Mouse (Mus musculus) layer of hippocampus, postnatal 14 days (tissue): ENCODE measurements at regions not wholly inside any gene's neighbourhood (a gene's known extent, or its start where the extent isn't known, plus 50 kb on each side); places are given as distances from the start of the nearest gene placed in this dataset.
A peak's percentile ranks its signal among the peaks of the same experiment; 100 is the strongest.
"Not testable (repeated sequence)": the region's sequence is repeated elsewhere in the genome, so short reads cannot be mapped to it uniquely, and the experiment has no call there.

ENCODE experiments used
- DNase-seq, 2 experiments: peaks; one replicate each; pipeline ENCODE4 v3.0.0; 2021 to 2022; ENCODE audit warnings: low spot score in 2 of 2, mixed read lengths in 1 of 2

- peak; percentile 56 to 76 for DNase-seq
These were observed 66.7 kb upstream of the Chmp2b start for GRCm38 (mm10) chr16:65629186-65629585.

GRCm38 (mm10) chr16:65631680-65632079, 69.2 kb upstream of the Chmp2b start:
- no peak for DNase-seq

GRCm38 (mm10) chr16:65646741-65647140, 84.2 kb upstream of the Chmp2b start:
- not testable (repeated sequence) for DNase-seq

GRCm38 (mm10) chr16:65649061-65649460, 86.5 kb upstream of the Chmp2b start:
- no peak for DNase-seq

- DNase-seq, result no peak
These were observed 93.0 kb upstream of the Chmp2b start for GRCm38 (mm10) chr16:65655490-65655889.

- DNase-seq, result no peak
These were observed 95.3 kb upstream of the Chmp2b start for GRCm38 (mm10) chr16:65657829-65658228.

GRCm38 (mm10) chr16:65664787-65665186, 102.3 kb upstream of the Chmp2b start:
- no peak for DNase-seq

- no peak for DNase-seq
These were observed 109.6 kb upstream of the Chmp2b start for GRCm38 (mm10) chr16:65672116-65672515.

- no peak for DNase-seq
These were observed 120.6 kb upstream of the Chmp2b start for GRCm38 (mm10) chr16:65683089-65683488.

GRCm38 (mm10) chr16:65683703-65684320, 121.3 kb upstream of the Chmp2b start:
- no peak for DNase-seq

GRCm38 (mm10) chr16:65693626-65694025, 121.4 kb upstream of the Vgll3 start:
- DNase-seq, result no peak

GRCm38 (mm10) chr16:65715631-65716030, 99.4 kb upstream of the Vgll3 start:
- peak in 1 of 2 experiments; percentile 1 for DNase-seq

GRCm38 (mm10) chr16:65718791-65719472, 96.1 kb upstream of the Vgll3 start:
- DNase-seq, result no peak

GRCm38 (mm10) chr16:65720953-65721352, 94.1 kb upstream of the Vgll3 start:
- no peak for DNase-seq

GRCm38 (mm10) chr16:65725559-65726269, 89.3 kb upstream of the Vgll3 start:
- DNase-seq, result no peak

- DNase-seq, result no peak
These were observed 88.8 kb upstream of the Vgll3 start for GRCm38 (mm10) chr16:65726289-65726688.

GRCm38 (mm10) chr16:65729322-65729721, 85.7 kb upstream of the Vgll3 start:
- no peak for DNase-seq

GRCm38 (mm10) chr16:65739652-65740051, 75.4 kb upstream of the Vgll3 start:
- no peak for DNase-seq

GRCm38 (mm10) chr16:65742951-65743350, 72.1 kb upstream of the Vgll3 start:
- no peak for DNase-seq

- no peak for DNase-seq
These were observed 59.4 kb upstream of the Vgll3 start for GRCm38 (mm10) chr16:65755667-65756066.
